Mouse (Mus musculus) spleen, adult 2 months (tissue): ENCODE data around the gene Bbs10.

ENCODE experiments used
- CTCF ChIP-seq: fragments of 200-500 bp; IDR thresholded peaks from 2 replicates; pipeline ENCODE4 v1.5.1; 2011; ENCODE audit warnings: mild to moderate bottlenecking, inconsistent platforms; ENCODE audit not compliant: insufficient read depth, insufficient read length, insufficient replicate concordance; ENCODE audit errors: extremely low read depth
- POLR2A ChIP-seq: fragments of 200-500 bp; IDR thresholded peaks from 2 replicates; pipeline ENCODE4 v1.6.1; 2011; ENCODE audit warnings: low read depth, low read length, inconsistent platforms

DNA sequence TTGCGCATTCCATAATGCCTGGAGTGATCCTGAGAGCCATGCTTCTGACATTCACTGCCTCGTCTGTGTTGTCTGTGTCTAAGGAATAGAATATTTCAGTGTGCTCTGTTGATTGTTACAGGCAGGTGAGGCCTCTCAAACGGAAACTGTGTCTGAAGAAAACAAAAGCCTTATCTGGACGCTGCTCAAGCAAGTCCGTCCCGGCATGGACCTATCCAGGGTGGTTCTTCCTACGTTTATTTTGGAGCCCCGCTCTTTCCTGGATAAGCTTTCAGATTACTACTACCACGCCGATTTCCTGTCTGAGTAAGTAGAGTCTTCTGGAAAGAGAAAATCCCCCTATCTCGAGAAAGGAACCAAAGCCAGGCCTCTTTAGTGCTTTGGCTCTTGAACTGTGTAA, 25.6 kb upstream of the Bbs10 start:
- TF ChIP-seq POLR2A (no peak), CTCF (no peak)
